Mouse (Mus musculus) neural tube, postnatal 0 days (tissue): Measurements from ENCODE around the gene Sel1l. TPM values are rescaled to one million over a fixed set of nuclear protein-coding genes. Genes with fewer than 3 reads are reported as not detected.

ENCODE experiments used
- microRNA-seq: library from miRNA; unstranded; fragments of <30 nt; microRNA quantifications from one replicate; pipeline ENCODE4, GENCODE M21; 2016
- polyA plus RNA-seq: library from polyadenylated mRNA; unstranded; fragments of >200 nt; fragmentation: Nextera tagmentation; extraction: Ambion mirVana; gene quantifications from 2 replicates; pipeline ENCODE4 v1.2.1, GENCODE M21; 2015

Sel1l gene
- 101 and 106 TPM in 2 replicates for polyA plus RNA-seq

GRCm38 (mm10) chr12:91849045-91849467 is at the start of gene Sel1l:
Gene Sel1l, minus strand, starts transcription at chr12:91849157.

GRCm38 (mm10) chr12:91787959-91788437 is 61.0 kb downstream of the Sel1l start, which contains the start of gene Ston2:
Gene Ston2, minus strand, starts transcription at chr12:91788387.

Small RNAs within 50 kb of the gene (microRNA-seq; reads per million reads assigned to microRNA genes)
- not detected for gene Gm22015

Other genes starting within 250 kb of the Sel1l start
- gene Ston2, start 60.8 kb downstream of the Sel1l start, polyA plus RNA-seq = 10.0 and 10.7 TPM in 2 replicates